Mouse (Mus musculus): ENCODE data around the gene Cdc37.

GRCm38 (mm10) chr9:21091707-21092320, 58.0 kb downstream of the Cdc37 start, which contains the start of the genes Gm38431 and Raver1:
- TF ChIP-seq CTCF (IDR thresholded peaks at IDR 0.05; ENCODE audit: extremely low read depth, insufficient read length, insufficient replicate concordance, low read depth, low read length) (no peak), POLR2A (IDR thresholded peaks at IDR 0.05; ENCODE audit: low read depth, low read length) (peak; percentile 88)

Measured in small intestine, adult 2 months (tissue).